Mouse (Mus musculus) kidney, adult 2 months (tissue): ENCODE results near the gene Arhgap9.

Experiments
- CTCF ChIP-seq: fragments of 200-500 bp; conservative IDR thresholded peaks from 2 replicates; pipeline ENCODE4 v1.5.1; 2011; ENCODE audit warnings: low read depth, mild to moderate bottlenecking, control low read depth, low read length, moderate library complexity, mixed read lengths; ENCODE audit not compliant: insufficient read depth, insufficient read length
- POLR2A ChIP-seq: fragments of 200-500 bp; IDR thresholded peaks from one replicate; pipeline ENCODE4 v1.6.1; 2011; ENCODE audit warnings: low read depth, low read length, control low read depth

DNA sequence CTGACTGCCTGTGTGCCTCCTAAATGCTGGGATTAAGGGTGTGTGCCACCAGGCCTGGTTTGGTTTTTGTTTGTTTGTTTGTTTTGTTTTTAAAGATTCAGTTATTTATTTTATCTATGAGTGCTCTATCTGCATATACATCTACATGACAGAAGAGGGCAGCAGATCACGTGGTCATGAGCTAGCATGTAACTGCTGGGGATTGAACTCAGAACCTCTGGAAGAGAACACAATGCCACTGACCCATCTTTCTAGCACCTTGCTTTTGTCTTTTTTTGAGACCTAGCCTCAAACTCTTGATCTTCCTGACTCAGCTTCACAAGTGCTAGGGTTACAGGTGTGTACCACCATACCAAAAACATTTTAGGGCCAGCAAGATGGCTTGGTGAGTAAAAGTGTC is 13.5 kb downstream of the Arhgap9 start:
- no peak for TF ChIP-seq CTCF
- no peak for TF ChIP-seq POLR2A
